Mouse (Mus musculus) liver, embryonic 14.5 days (tissue): ENCODE results near the gene Gyg. TPM values are rescaled to one million over a fixed set of nuclear protein-coding genes. Genes with fewer than 3 reads are reported as not detected.

Experiments used
- ATAC-seq: fragments of 200-750 bp; cut with Nextera tagmentation; 2 replicates; pipeline ENCODE4 v1.8.0; 2017; ENCODE audit warnings: moderate number of reproducible peaks, mild to moderate bottlenecking, moderate library complexity; ENCODE audit not compliant: insufficient read depth
- DNase-seq, 3 experiments: peaks; one replicate each; pipeline ENCODE4 v3.0.0-alpha.2; 2012 to 2013; ENCODE audit warnings: low read depth in 3 of 3, low spot score in 3 of 3
- H3K27ac ChIP-seq: fragments of 300-500 bp; sonication (generic); 2 replicates; pipeline ENCODE4 v1.5.1; 2014; ENCODE audit warnings: moderate library complexity, mild to moderate bottlenecking, control low read depth, inconsistent platforms
- H3K27me3 ChIP-seq: fragments of 300-500 bp; sonication (generic); 2 replicates; pipeline ENCODE4 v1.6.1; 2014; ENCODE audit warnings: mild to moderate bottlenecking, low read length, moderate library complexity; ENCODE audit not compliant: control insufficient read depth, insufficient read depth
- H3K36me3 ChIP-seq: fragments of 300-500 bp; sonication (generic); replicated peaks from 2 replicates; pipeline ENCODE4 v1.6.1; 2014; ENCODE audit warnings: low read depth; ENCODE audit not compliant: control insufficient read depth, insufficient read depth
- H3K4me1 ChIP-seq, 2 experiments: fragments of 200-500 bp in 1 of 2; fragments of 300-500 bp in 1 of 2; sonication (generic) in 1 of 2; replicated peaks; 2 replicates each; pipeline ENCODE4 v1.6.1; 2012 to 2014; ENCODE audit warnings: antibody characterized with exemption in 1 of 2, inconsistent platforms in 1 of 2, low read length in 1 of 2; ENCODE audit not compliant: control insufficient read depth in 2 of 2, insufficient read depth in 2 of 2
- H3K4me2 ChIP-seq: fragments of 300-500 bp; sonication (generic); 2 replicates; pipeline ENCODE4 v1.6.1; 2014; ENCODE audit warnings: low read depth, mild to moderate bottlenecking, control low read depth, moderate library complexity
- H3K4me3 ChIP-seq, 2 experiments: fragments of 200-500 bp in 1 of 2; fragments of 300-500 bp in 1 of 2; sonication (generic) in 1 of 2; 2 replicates each; pipeline ENCODE4 v1.5.1; 2012 to 2014; ENCODE audit warnings: low read depth in 2 of 2, low read length in 2 of 2, mild to moderate bottlenecking in 2 of 2, control low read depth in 1 of 2, inconsistent platforms in 1 of 2, moderate library complexity in 1 of 2; ENCODE audit not compliant: insufficient read depth in 1 of 2
- H3K9ac ChIP-seq: fragments of 300-500 bp; sonication (generic); replicated peaks from 2 replicates; pipeline ENCODE4 v1.6.1; 2014; ENCODE audit warnings: mild to moderate bottlenecking, control low read depth, moderate library complexity
- H3K9me3 ChIP-seq: fragments of 300-500 bp; sonication (generic); 2 replicates; pipeline ENCODE4 v1.6.1; 2016; ENCODE audit warnings: low read length, mixed read lengths; ENCODE audit not compliant: control insufficient read depth
- CTCF ChIP-seq: IDR thresholded peaks from 2 replicates; pipeline ENCODE4 v1.5.1; 2016; ENCODE audit warnings: antibody characterized with exemption, low read depth, control low read depth
- EP300 ChIP-seq: IDR thresholded peaks from 2 replicates; pipeline ENCODE4 v1.6.1; 2016; ENCODE audit warnings: antibody characterized with exemption, low read depth
- WGBS: fragments of 180-500 bp; shearing (Covaris S2); extraction: QIAGEN DNeasy Blood & Tissue Kit; methylation state at CpG from one replicate; pipeline ENCODE4 v1.1.7; 2014; ENCODE audit not compliant: insufficient replicate concordance; 5-methylcytosine and 5-hydroxymethylcytosine counted together
- polyA plus RNA-seq, 2 experiments: library from polyadenylated mRNA; depleted of rRNA in 1 of 2; stranded (reverse) in 1 of 2; unstranded in 1 of 2; fragments of >200 nt; fragmentation: Nextera tagmentation in 1 of 2; extraction: Ambion mirVana in 1 of 2; gene quantifications; 2 replicates each; pipeline versions ENCODE4 v1.2.1 to v1.2.3; 2012 to 2014

Gyg gene
- polyA plus RNA-seq, 2 experiments: 11.2 to 22.5 TPM

DNA sequence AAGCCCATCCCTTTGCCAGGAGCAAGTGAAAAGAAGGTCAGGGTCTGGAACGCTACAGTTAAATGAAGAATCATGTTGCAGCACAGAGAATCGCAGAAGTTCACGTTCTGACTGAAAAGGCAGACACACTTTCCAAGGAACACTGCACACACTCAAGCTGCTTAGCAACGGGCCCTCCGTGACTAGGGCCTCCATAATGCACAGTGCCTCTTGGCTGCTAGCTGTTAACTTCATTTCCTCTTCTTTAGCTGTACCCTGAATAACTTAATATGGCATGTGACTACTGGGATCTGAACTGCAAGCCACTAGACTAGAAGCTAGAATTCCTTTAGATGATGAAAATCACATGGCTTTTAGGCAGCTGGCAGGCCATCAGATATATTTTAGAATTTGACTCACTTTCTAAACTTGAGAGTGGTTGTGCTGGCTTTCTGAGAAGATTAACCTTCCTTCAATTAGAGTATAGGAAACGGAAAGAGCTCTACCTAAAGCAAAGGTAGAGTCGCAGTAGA is 8.2 kb downstream of the Gyg start:
- no peak overlapping the region for H3K9ac ChIP-seq
- H3K27me3 ChIP-seq: no peaks in the 10 kb centered on the region
- no peak for TF ChIP-seq CTCF
- TF ChIP-seq EP300: no peak
- H3K36me3 ChIP-seq: no peaks in the 10 kb centered on the region; the same call in none of the 2 replicates
- H3K27ac ChIP-seq: no peak overlapping the region
- ATAC-seq (no peak), DNase-seq (no peak)
- no peak overlapping the region for H3K4me3 ChIP-seq
- no peak overlapping the region for H3K4me2 ChIP-seq
- WGBS: 78% methylated on average over 7 of the region's 7 CpGs
- no peaks in the 10 kb centered on the region for H3K4me1 ChIP-seq
- H3K9me3 ChIP-seq: no peaks in the 10 kb centered on the region

DNA sequence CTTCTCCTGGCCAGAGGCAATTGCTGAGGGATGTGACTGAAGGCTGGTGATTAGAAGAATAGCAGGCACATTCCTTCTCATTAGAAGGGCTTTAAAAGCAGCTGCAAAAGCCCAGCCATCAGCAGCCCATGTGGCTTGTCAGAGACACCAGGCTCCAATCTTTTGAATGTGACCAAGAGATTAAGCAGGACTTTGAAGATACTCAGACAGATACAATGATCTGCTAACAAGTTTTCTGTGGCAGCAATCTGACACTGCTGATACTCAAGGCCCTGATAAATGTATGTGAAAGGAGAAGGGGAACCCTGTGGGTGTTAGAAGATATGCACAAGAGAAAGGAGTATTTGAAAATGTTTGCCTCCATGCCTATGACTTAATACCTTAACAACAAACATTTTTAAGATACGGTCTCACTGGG is 9.4 kb downstream of the Gyg start:
- TF ChIP-seq CTCF: no peak
- no peak for TF ChIP-seq EP300
- DNase-seq: no peak
- Histone ChIP-seq H3K36me3 (no peaks in the 10 kb centered on the region; the same call in none of the 2 replicates), H3K9me3 (no peaks in the 10 kb centered on the region), H3K4me3 (no peak overlapping the region), H3K27ac (no peak overlapping the region), H3K9ac (no peak overlapping the region), H3K4me2 (no peak overlapping the region), H3K4me1 (0 out of 4 replicates have a peak, but pooled peaks cover 0 to 2% of the 10 kb centered on the region in 2 experiments), H3K27me3 (no peaks in the 10 kb centered on the region)
- no peak for ATAC-seq
- WGBS: 63% methylated on average over 1 of the region's 1 CpGs

GRCm38 (mm10) chr3:20144401-20144800 is 10.7 kb downstream of the Gyg start:
- Histone ChIP-seq H3K36me3 (no peaks in the 10 kb centered on the region; the same call in 1 of the 2 replicates), H3K4me1 (0 out of 4 replicates have a peak, but pooled peaks cover 0 to 2% of the 10 kb centered on the region in 2 experiments), H3K27ac (no peak overlapping the region), H3K9ac (no peak overlapping the region), H3K4me3 (no peak overlapping the region), H3K4me2 (no peak overlapping the region), H3K27me3 (no peaks in the 10 kb centered on the region), H3K9me3 (no peaks in the 10 kb centered on the region)
- ATAC-seq: no peak
- no peak for TF ChIP-seq EP300
- no peak for TF ChIP-seq CTCF
- DNase-seq: no peak
- 69% methylated on average over 2 of the region's 2 CpGs for WGBS

DNA sequence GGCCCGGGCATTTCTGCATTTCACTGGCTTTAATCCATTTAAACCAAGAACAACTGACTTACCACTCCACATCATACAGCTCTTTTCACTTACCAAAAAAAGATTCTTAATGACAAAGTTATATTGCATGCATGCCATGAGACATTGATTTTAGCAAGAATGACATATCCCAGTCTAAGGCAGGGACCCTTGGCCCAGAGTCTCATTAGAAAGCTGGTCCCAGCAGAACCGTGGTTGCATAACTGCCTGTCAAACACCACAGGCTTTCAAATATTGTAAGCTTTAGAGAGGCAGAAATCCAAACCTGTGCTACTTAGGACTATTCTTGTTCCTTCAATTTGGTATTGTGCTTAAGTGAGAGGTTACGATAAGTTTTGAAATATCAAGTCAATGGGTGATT is 11.4 kb downstream of the Gyg start:
- Histone ChIP-seq H3K9ac (no peak overlapping the region), H3K27me3 (no peaks in the 10 kb centered on the region), H3K36me3 (no peaks in the 10 kb centered on the region), H3K27ac (no peak overlapping the region), H3K4me2 (no peak overlapping the region), H3K9me3 (no peaks in the 10 kb centered on the region), H3K4me1 (0 out of 4 replicates have a peak, but pooled peaks cover 0 to 2% of the 10 kb centered on the region in 2 experiments), H3K4me3 (no peak overlapping the region)
- TF ChIP-seq CTCF (no peak), EP300 (no peak)
- DNase-seq (no peak), ATAC-seq (no peak)
- WGBS: 69% methylated on average over 3 of the region's 3 CpGs

GRCm38 (mm10) chr3:20142576-20142975 is 12.5 kb downstream of the Gyg start:
- TF ChIP-seq EP300 (no peak), CTCF (no peak)
- 59% methylated on average over 3 of the region's 3 CpGs for WGBS
- Histone ChIP-seq H3K4me1 (0 out of 4 replicates have a peak, but pooled peaks cover 0 to 2% of the 10 kb centered on the region in 2 experiments), H3K9me3 (no peaks in the 10 kb centered on the region), H3K4me2 (no peak overlapping the region), H3K4me3 (no peak overlapping the region), H3K36me3 (no peaks in the 10 kb centered on the region), H3K27ac (no peak overlapping the region), H3K27me3 (no peaks in the 10 kb centered on the region), H3K9ac (no peak overlapping the region)
- DNase-seq: no peak
- no peak for ATAC-seq
